Mouse (Mus musculus) adrenal gland, adult 10 weeks (tissue): ENCODE results near the gene Rrp36. TPM values are rescaled to one million over a fixed set of nuclear protein-coding genes. Genes with fewer than 3 reads are reported as not detected.

Experiments used
- polyA plus RNA-seq: library from polyadenylated mRNA; stranded (reverse); fragments of 350-450 nt; fragmentation: Illumina TruSeq; extraction: RNeasy Lipid Tissue Mini Kit (QIAGEN cat#74804); gene quantifications from one replicate; pipeline ENCODE4 v1.2.3, GENCODE M21; 2014; ENCODE audit warnings: low read depth, low replicate concordance

Rrp36 gene
- 4.2 TPM for polyA plus RNA-seq

GRCm38 (mm10) chr17:46673850-46674529 is at the start of gene Rrp36:
Rrp36 (minus strand) TSS chr17:46674352.

GRCm38 (mm10) chr17:46710959-46711597 is 36.9 kb upstream of the Rrp36 start, which contains the start of gene Pex6:
Pex6 (plus strand) TSS chr17:46711463.

GRCm38 (mm10) chr17:46704887-46705835 is 31.0 kb upstream of the Rrp36 start, which contains the start of gene Ppp2r5d:
Ppp2r5d (minus strand) TSS chr17:46705111.

GRCm38 (mm10) chr17:46680760-46681373 is 6.7 kb upstream of the Rrp36 start, which contains the start of gene Klhdc3:
Klhdc3 (minus strand) TSS chr17:46680914.

GRCm38 (mm10) chr17:46678416-46678815 is 4.3 kb upstream of the Rrp36 start, which contains the start of gene Mea1:
Mea1 (plus strand) TSS chr17:46678793.

GRCm38 (mm10) chr17:46650232-46651031 is 23.7 kb downstream of the Rrp36 start, which contains the start of gene Cul7:
Cul7 (plus strand) TSS chr17:46650337.

GRCm38 (mm10) chr17:46645561-46646321 is 28.4 kb downstream of the Rrp36 start, which contains the start of the genes Klc4 and Mrpl2:
Klc4 (minus strand) TSS chr17:46646022.
Mrpl2 (plus strand) TSS chr17:46646229.

GRCm38 (mm10) chr17:46628791-46629684 is 45.1 kb downstream of the Rrp36 start, which contains the start of gene Ptk7:
Ptk7 (minus strand) TSS chr17:46629504.

Other genes with a start within 250 kb of the Rrp36 start
- gene Crip3, start 245.4 kb downstream of the Rrp36 start, polyA plus RNA-seq: not detected
- not detected for gene Slc22a7, start 235.9 kb downstream of the Rrp36 start, polyA plus RNA-seq
- not detected for gene Ttbk1, start 186.7 kb downstream of the Rrp36 start, polyA plus RNA-seq
- 1.6 TPM for gene Dnph1, start 177.6 kb downstream of the Rrp36 start, polyA plus RNA-seq
- gene Cul9, start 128.0 kb downstream of the Rrp36 start, polyA plus RNA-seq: 1.3 TPM
- not detected for gene Srf, start 118.2 kb downstream of the Rrp36 start, polyA plus RNA-seq
- gene Ptk7, start 44.8 kb downstream of the Rrp36 start, polyA plus RNA-seq: 0.41 TPM
- gene Klc4, start 28.3 kb downstream of the Rrp36 start, polyA plus RNA-seq: not detected
- 3.4 TPM for gene Mrpl2, start 28.1 kb downstream of the Rrp36 start, polyA plus RNA-seq
- 0.41 TPM for gene Cul7, start 24.0 kb downstream of the Rrp36 start, polyA plus RNA-seq
- gene Mea1, start 4.4 kb upstream of the Rrp36 start, polyA plus RNA-seq: 5.2 TPM
- 3.8 TPM for gene Klhdc3, start 6.6 kb upstream of the Rrp36 start, polyA plus RNA-seq
- gene Ppp2r5d, start 30.8 kb upstream of the Rrp36 start, polyA plus RNA-seq: 11.0 TPM
- gene Pex6, start 37.1 kb upstream of the Rrp36 start, polyA plus RNA-seq: 0.82 TPM
- gene Gnmt, start 54.8 kb upstream of the Rrp36 start, polyA plus RNA-seq: not detected
- gene Cnpy3, start 77.9 kb upstream of the Rrp36 start, polyA plus RNA-seq: 1.2 TPM
- gene Ptcra, start 89.4 kb upstream of the Rrp36 start, polyA plus RNA-seq: not detected
- 28.8 TPM for gene 2310039H08Rik, start 98.3 kb upstream of the Rrp36 start, polyA plus RNA-seq
- 34.1 TPM for gene Rpl7l1, start 108.3 kb upstream of the Rrp36 start, polyA plus RNA-seq
- gene Bicral, start 184.1 kb upstream of the Rrp36 start, polyA plus RNA-seq: 9.7 TPM
- 0.87 TPM for gene Tbcc, start 216.3 kb upstream of the Rrp36 start, polyA plus RNA-seq
- gene Prph2, start 236.1 kb upstream of the Rrp36 start, polyA plus RNA-seq: not detected